Mouse (Mus musculus): ENCODE measurements around the gene Fam155a.

Fam155a gene

GRCm38 (mm10) chr8:9159322-9159721, 611.6 kb downstream of the Fam155a start:
- no peak for DNase-seq

GRCm38 (mm10) chr8:9158652-9159051, 612.3 kb downstream of the Fam155a start:
- DNase-seq, result no peak

- no peak for DNase-seq
Observed at GRCm38 (mm10) chr8:9157141-9157781, 613.7 kb downstream of the Fam155a start.
